Mouse (Mus musculus) stomach, embryonic 16.5 days (tissue): ENCODE data around the gene Gpr183. TPM values are rescaled to one million over a fixed set of nuclear protein-coding genes. Genes with fewer than 3 reads are reported as not detected.
A peak's percentile ranks its signal among the peaks of the same experiment; 100 is the strongest.

Experiments
- ATAC-seq: fragments of 200-750 bp; cut with Nextera tagmentation; 2 replicates; pipeline ENCODE4 v1.8.0; 2017; ENCODE audit warnings: moderate number of reproducible peaks, moderate TSS enrichment; ENCODE audit not compliant: insufficient read depth, low FRiP score
- H3K27ac ChIP-seq: fragments of 300-500 bp; sonication (generic); 2 replicates; pipeline ENCODE4 v1.5.1; 2014; ENCODE audit warnings: low read length
- H3K27me3 ChIP-seq: fragments of 300-500 bp; sonication (generic); 2 replicates; pipeline ENCODE4 v1.6.1; 2014; ENCODE audit warnings: low read length, control low read depth, mixed read lengths; ENCODE audit not compliant: control insufficient read depth, insufficient read depth
- H3K36me3 ChIP-seq: fragments of 300-500 bp; sonication (generic); 2 replicates; pipeline ENCODE4 v1.6.1; 2014; ENCODE audit warnings: low read length; ENCODE audit not compliant: control insufficient read depth, insufficient read depth
- H3K4me1 ChIP-seq: fragments of 300-500 bp; sonication (generic); 2 replicates; pipeline ENCODE4 v1.6.1; 2014; ENCODE audit warnings: low read length, control low read depth, mixed read lengths; ENCODE audit not compliant: control insufficient read depth, insufficient read depth
- H3K4me2 ChIP-seq: fragments of 300-500 bp; sonication (generic); 2 replicates; pipeline ENCODE4 v1.6.1; 2014; ENCODE audit warnings: low read depth, low read length, mixed read lengths
- H3K4me3 ChIP-seq: fragments of 300-500 bp; sonication (generic); replicated peaks from 2 replicates; pipeline ENCODE4 v1.5.1; 2014; ENCODE audit warnings: mild to moderate bottlenecking, low read length
- H3K9ac ChIP-seq: fragments of 300-500 bp; sonication (generic); 2 replicates; pipeline ENCODE4 v1.6.1; 2014; ENCODE audit warnings: low read length
- H3K9me3 ChIP-seq: fragments of 300-500 bp; sonication (generic); replicated peaks from 2 replicates; pipeline ENCODE4 v1.6.1; 2016; ENCODE audit warnings: low read length, control low read depth; ENCODE audit not compliant: control insufficient read depth
- WGBS: fragments of 180-500 bp; shearing (Covaris S2); extraction: QIAGEN DNeasy Blood & Tissue Kit; methylation state at CpG from one replicate; pipeline ENCODE4 v1.1.7; 2014; 5-methylcytosine and 5-hydroxymethylcytosine counted together
- polyA plus RNA-seq: library from polyadenylated mRNA; unstranded; fragments of >200 nt; fragmentation: Nextera tagmentation; extraction: Ambion mirVana; gene quantifications from 2 replicates; pipeline ENCODE4 v1.2.1, GENCODE M21; 2015

The Gpr183 gene
- polyA plus RNA-seq, 1 experiment from 2014 or later = 4.7 TPM

DNA sequence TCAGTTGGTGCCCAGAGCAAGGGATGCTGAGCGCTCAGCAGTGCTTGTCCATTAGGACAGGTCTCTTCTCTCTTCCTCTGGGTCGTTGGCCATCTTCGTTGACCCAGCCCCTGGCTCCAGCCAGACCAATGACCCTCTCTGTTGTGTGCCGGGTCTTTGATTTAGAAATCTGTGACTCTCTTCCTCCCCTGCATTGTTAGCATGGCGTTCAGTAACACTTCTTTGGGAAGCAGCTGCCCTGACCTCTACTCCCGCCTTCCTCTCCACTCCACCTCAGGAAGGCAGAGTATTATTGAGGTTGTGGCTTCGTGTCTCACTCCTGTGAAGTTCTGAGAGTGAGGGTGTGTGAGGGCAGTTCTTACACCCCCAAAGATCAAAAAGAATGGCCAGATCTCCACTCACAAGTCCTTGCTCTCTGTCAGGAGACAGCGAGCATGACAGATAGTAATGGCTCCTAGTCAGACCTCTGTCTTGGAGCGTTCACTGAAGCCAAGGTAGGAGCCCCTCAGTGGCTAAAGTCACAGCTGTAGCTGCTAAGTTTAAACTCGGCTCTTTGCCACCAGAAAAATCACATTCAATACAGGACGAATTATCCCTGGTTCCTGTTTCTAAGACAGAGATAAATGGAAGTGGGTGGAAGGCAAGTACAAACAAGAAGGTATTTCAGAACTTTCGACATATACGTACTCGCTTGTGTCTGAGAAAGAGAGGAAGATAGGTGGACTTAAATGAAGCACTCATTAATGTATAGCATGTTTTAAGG lies 2.7 kb downstream of the Gpr183 start:
- WGBS = 57% methylated on average over 14 of the region's 14 CpGs
- peaks cover 20% of the 10 kb centered on the region for H3K4me1 ChIP-seq
- H3K27ac ChIP-seq = peak overlapping the region; percentile 64; the same call in 1 of the 2 replicates
- no peak overlapping the region for H3K9ac ChIP-seq
- no peak for ATAC-seq
- H3K4me2 ChIP-seq = 0 out of 2 replicates have a peak overlapping the region, but pooled peaks have one; percentile 36
- no peaks in the 10 kb centered on the region for H3K27me3 ChIP-seq
- H3K4me3 ChIP-seq = no peak overlapping the region
- no peaks in the 10 kb centered on the region for H3K36me3 ChIP-seq
- H3K9me3 ChIP-seq = no peaks in the 10 kb centered on the region

DNA sequence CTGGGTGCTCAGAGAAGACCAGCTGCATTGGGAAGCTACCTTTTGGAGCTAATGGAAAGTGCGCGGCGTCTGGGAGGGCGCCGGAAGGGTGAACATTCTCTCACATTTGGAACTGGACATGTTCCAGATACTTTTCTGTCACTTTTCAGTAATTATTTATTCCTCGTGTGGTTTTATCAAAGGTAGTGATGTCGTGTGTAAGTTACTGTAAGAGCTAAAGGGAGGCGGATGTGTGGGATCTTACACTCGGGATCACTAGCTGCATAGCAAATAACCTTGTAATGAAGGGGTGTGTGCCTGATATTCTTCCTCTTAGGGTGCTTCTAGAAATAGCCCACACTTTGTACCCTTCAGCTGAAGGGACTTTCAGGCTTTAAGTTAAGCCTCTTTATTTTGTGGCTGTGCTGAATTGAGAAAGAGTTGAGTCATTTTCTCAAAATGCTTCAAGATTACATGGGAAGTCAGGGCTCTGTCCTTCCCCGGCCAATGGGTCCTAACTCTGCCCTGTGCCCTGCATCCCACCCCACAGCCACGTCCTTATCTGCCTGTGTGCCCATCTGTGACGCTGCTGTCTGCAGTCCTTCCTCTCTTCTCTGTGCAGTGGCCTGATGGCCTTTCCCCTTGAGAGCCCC lies 3.4 kb downstream of the Gpr183 start:
- H3K9me3 ChIP-seq = no peaks in the 10 kb centered on the region
- H3K27me3 ChIP-seq = no peaks in the 10 kb centered on the region
- peak overlapping the region; percentile 64; the same call in 1 of the 2 replicates for H3K27ac ChIP-seq
- H3K4me2 ChIP-seq = 0 out of 2 replicates have a peak overlapping the region, but pooled peaks have one; percentile 9
- no peak overlapping the region for H3K9ac ChIP-seq
- peaks cover 20% of the 10 kb centered on the region for H3K4me1 ChIP-seq
- no peak overlapping the region for H3K4me3 ChIP-seq
- no peaks in the 10 kb centered on the region for H3K36me3 ChIP-seq
- WGBS = 58% methylated on average over 12 of the region's 12 CpGs
- no peak for ATAC-seq

DNA sequence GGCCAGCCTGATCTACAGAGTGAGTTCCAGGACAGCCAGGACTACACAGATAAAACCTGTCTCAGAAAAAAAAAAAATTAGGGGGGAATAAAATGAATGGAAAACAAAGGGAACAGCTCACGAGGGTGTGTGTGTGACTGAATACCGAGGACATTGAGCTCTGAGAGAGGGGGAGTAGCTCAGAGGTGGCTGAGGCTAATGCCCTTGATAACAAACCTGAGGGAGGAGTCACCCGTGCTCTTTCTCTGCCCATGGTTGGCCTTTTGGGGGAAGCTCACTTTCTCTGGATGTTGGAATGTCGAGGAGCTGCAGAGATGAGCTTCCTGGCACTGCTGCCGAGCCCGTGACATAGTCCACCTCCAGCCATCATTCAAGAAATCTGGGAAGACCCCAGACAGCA lies 4.0 kb downstream of the Gpr183 start:
- Histone ChIP-seq H3K36me3 (no peaks in the 10 kb centered on the region), H3K27ac (no peak overlapping the region), H3K4me1 (peaks cover 20% of the 10 kb centered on the region), H3K27me3 (no peaks in the 10 kb centered on the region), H3K9me3 (no peaks in the 10 kb centered on the region), H3K4me2 (no peak overlapping the region), H3K4me3 (no peak overlapping the region), H3K9ac (no peak overlapping the region)
- no peak for ATAC-seq
- WGBS = 30% methylated on average over 6 of the region's 6 CpGs

DNA sequence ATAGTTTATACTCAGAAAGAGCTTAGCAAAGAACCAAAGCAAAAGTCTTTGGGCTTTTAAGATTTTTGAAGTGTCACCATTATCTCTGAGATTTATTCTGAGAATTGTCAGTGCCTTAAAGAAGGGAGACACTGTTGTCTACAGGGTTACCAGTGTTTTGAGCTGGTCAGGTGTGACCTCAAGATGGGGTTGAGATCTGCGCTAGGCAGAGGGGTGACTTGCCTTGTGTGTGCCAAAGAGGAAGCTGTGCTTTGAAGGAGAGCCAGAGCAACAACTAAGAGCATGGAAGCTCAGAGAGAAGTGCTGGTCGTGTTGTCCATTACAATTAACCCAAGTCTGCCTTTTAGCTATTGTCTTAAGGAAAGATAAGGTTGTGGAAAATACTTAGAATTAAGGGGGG lies 4.5 kb downstream of the Gpr183 start:
- peaks cover 20% of the 10 kb centered on the region for H3K4me1 ChIP-seq
- ATAC-seq = no peak
- WGBS = 84% methylated on average over 2 of the region's 2 CpGs
- no peak overlapping the region for H3K27ac ChIP-seq
- no peaks in the 10 kb centered on the region for H3K36me3 ChIP-seq
- H3K9ac ChIP-seq = no peak overlapping the region
- no peaks in the 10 kb centered on the region for H3K27me3 ChIP-seq
- no peak overlapping the region for H3K4me2 ChIP-seq
- no peak overlapping the region for H3K4me3 ChIP-seq
- no peaks in the 10 kb centered on the region for H3K9me3 ChIP-seq

DNA sequence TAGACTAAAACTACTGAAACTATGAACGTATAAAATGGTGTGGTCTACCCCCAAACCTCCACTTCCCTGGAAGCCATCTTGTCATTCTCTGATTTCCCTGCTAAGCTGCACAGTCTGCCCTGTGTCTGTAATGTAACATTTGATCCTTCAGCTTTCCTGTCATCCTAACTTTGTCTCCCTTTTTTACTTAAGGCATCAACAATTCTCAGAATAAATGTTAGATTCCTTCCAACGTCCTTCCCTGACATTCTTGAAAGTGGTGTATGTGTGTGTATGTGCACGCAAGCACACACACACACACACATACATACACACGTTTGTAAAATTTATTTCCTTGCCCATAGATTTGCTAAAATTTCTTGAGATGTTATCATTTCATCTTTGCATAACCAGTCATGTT lies 5.0 kb downstream of the Gpr183 start:
- Histone ChIP-seq H3K4me2 (no peak overlapping the region), H3K27ac (no peak overlapping the region), H3K9ac (no peak overlapping the region), H3K9me3 (no peaks in the 10 kb centered on the region), H3K36me3 (no peaks in the 10 kb centered on the region), H3K27me3 (no peaks in the 10 kb centered on the region), H3K4me1 (peaks cover 20% of the 10 kb centered on the region), H3K4me3 (no peak overlapping the region)
- WGBS = 78% methylated on average over 4 of the region's 4 CpGs
- no peak for ATAC-seq

DNA sequence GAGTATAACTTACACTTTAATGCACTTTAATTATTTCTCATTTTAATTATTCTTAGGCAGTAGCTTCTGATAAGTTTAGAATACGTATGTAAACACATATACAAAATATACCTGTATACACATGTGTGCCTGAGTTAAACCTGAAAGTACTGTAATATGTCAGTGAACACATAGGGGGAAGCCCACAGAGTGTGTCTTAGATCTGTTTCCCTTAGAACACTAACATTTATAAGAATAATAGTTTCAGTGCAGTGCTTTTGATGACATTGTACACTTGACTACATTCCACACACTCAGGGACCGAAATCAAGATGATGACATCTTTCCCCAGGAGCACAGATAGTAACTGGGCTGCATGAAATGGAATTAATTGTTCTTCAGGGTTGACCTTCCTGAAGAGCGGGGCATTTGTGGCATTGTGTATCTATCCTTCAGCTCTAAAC lies 5.4 kb downstream of the Gpr183 start:
- Histone ChIP-seq H3K36me3 (no peaks in the 10 kb centered on the region), H3K27ac (no peak overlapping the region), H3K4me3 (no peak overlapping the region), H3K4me1 (peaks cover 20% of the 10 kb centered on the region), H3K4me2 (no peak overlapping the region), H3K9me3 (no peaks in the 10 kb centered on the region), H3K27me3 (no peaks in the 10 kb centered on the region), H3K9ac (no peak overlapping the region)
- 89% methylated on average over 3 of the region's 3 CpGs for WGBS
- no peak for ATAC-seq

DNA sequence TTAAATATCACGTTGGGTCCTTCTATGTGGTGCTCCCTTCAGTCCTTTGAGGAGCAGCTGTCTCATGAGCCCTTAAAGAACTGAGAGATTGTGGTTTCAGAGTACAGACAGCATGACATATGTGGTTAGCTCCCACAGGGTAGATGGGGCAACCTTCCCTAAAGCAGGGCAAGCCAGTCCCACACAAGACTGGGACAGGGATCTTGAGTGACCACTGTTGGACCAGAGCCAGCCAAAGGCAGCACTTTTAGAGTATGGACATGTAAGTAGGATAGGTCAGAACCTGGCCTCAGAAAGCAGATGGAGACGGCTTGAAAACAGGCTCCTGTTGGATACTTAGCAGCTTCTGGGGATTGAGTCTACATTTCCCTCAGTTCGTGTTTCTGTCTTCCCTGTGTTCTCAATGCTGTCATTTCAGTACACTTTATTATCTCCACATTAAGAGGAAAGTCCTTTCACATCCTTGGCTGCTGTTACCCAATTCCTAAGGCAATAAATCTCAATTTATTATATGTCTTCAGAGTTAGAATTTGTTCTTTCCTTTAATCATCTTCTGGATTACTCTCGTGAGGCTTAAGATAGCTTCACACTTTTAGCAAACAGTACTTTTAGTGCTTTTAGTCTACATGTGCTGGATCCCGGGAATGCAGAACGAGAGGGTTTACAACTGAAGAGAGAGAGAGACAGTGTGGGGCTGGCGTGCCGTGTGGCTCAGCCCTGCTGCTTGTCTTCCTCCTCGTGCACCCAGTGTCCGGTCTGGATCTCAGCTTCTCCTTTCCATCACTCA lies 6.1 kb downstream of the Gpr183 start:
- Histone ChIP-seq H3K36me3 (no peaks in the 10 kb centered on the region), H3K4me3 (no peak overlapping the region), H3K4me2 (no peak overlapping the region), H3K27me3 (no peaks in the 10 kb centered on the region), H3K27ac (no peak overlapping the region), H3K9me3 (no peaks in the 10 kb centered on the region), H3K4me1 (peaks cover 18% of the 10 kb centered on the region), H3K9ac (no peak overlapping the region)
- 55% methylated on average over 10 of the region's 10 CpGs for WGBS
- ATAC-seq = no peak

DNA sequence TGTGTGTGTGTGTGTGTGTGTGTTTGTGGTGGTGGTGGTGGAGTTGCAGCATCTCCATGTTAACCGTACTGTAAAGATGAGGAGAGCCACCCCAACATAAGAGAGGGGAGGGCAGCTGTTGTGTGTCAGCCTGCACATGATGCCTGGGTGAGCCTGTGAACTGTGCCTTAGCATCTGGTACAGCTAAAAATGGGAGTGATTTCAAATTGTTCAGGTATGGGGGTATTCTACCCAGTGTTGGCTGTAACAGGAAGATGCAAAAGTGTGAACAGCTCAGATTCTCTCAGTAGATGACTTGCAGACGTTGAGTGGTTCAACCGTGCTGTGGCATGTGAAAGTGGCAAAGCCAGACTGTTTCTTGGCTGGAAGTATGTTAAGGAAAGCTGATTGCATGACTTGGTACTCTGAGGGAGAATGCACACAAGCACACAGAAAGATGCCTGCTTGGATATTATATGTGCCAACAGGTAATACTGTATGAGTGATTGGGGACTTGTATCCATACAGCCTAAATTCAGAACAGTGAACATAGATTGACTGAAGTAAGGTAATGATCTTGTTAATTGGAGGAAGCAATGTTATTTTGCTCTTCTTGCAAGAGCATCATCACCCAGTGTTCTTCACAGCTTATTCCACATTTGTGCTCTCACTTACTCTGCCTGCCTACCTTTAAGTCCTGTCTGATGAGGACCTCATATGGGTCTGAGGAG lies 6.8 kb downstream of the Gpr183 start:
- WGBS = 81% methylated on average over 3 of the region's 3 CpGs
- H3K9ac ChIP-seq = no peak overlapping the region
- no peak for ATAC-seq
- no peak overlapping the region for H3K27ac ChIP-seq
- no peak overlapping the region for H3K4me3 ChIP-seq
- peaks cover 10% of the 10 kb centered on the region for H3K4me1 ChIP-seq
- no peaks in the 10 kb centered on the region for H3K9me3 ChIP-seq
- H3K4me2 ChIP-seq = no peak overlapping the region
- H3K36me3 ChIP-seq = no peaks in the 10 kb centered on the region
- no peaks in the 10 kb centered on the region for H3K27me3 ChIP-seq
